Mouse (Mus musculus) thymus, adult 2 months (tissue): ENCODE measurements around the gene As3mt.

Experiments used
- CTCF ChIP-seq: fragments of 200-500 bp; IDR thresholded peaks from 2 replicates; pipeline ENCODE4 v1.5.1; 2012; ENCODE audit warnings: mild to moderate bottlenecking, control low read depth, low read length, moderate library complexity, borderline replicate concordance; ENCODE audit not compliant: control insufficient read depth, poor library complexity, insufficient read depth; ENCODE audit errors: extremely low read depth
- POLR2A ChIP-seq: fragments of 200-500 bp; IDR thresholded peaks from 2 replicates; pipeline ENCODE4 v1.6.1; 2012; ENCODE audit warnings: mild to moderate bottlenecking, low read length, control low read depth, moderate library complexity; ENCODE audit not compliant: control insufficient read depth, poor library complexity, insufficient read depth; ENCODE audit errors: extremely low read depth

DNA sequence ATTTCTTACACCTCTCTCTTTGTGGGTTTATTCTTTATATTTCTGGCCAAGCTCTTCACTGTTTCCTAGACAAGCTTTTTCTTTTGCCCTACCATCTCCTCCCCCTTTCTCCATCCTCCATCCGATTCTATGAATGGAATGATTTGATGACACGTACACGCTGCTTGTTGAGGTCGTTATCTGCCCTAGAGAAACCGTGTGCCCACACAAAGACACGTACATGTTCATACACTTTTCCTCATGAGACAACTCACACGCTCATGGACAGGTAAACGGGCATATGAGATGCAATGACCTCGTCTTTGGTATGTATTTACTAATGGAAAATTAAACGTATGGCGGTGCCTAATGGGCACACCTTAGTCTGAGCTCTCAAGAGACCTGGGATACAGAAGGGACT is 16.9 kb upstream of the As3mt start:
- no peak for TF ChIP-seq CTCF
- no peak for TF ChIP-seq POLR2A
